Mouse (Mus musculus): ENCODE measurements at regions not wholly inside any gene's neighbourhood (a gene's known extent, or its start where the extent isn't known, plus 50 kb on each side); places are given as distances from the start of the nearest gene placed in this dataset.

DNA sequence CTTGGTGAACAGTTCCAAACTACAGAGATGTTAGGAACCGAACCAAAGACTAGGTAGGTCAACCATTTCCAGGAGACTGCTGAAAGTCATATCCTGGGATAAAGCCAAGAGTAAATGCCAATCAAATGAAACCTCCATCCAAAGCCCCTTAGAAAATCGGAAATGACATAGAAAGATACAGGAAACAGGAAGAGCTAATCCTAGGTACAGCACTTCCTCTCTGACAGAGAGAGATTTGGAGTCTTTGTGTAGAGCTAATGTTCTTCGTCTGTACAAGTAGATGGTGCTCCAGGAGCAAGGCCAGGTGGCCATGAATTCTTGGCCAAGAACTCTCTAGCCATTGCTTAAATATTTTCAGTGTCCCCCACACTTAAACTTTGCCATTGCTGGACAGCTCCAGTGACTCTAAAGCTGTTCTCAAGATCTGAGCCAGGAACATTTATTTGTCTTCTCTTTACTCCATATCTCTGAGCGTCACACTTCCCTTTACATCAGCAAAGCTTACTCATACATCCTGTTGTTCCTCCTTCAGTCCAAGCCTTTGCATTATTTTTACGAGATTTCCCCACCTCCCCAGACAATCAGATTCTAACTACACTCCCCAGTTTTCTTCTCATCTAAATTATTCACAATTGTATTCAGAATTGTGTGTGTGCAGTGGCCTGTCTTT is 199.1 kb upstream of the Zbtb20 start:
- no peak for DNase-seq

DNA sequence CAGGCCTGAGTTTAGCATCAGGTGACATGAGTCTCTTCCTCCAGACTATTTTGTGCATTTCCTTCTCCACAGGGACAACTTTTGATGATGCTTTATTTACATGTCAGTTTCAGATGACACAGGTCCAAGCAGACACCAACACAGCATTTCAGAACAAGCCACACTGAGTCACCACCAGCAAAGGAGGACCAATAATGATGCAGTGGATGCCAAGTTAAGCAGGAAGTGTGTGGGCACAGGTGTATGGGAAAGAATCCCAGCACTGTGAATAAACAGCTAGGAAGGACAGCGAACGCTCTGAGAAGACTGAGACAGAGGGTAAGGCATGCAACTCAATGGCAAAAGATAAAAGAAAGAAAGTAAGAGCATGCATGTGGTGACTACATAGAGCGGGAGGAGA is 200.7 kb upstream of the Zbtb20 start:
- no peak for DNase-seq

- no peak for DNase-seq
Observed at GRCm38 (mm10) chr16:42666601-42667000, 209.1 kb upstream of the Zbtb20 start.

GRCm38 (mm10) chr16:42651904-42652732 is 223.6 kb upstream of the Zbtb20 start:
- no peak for DNase-seq

GRCm38 (mm10) chr16:42649767-42650166 is 225.9 kb upstream of the Zbtb20 start:
- DNase-seq, result no peak

DNA sequence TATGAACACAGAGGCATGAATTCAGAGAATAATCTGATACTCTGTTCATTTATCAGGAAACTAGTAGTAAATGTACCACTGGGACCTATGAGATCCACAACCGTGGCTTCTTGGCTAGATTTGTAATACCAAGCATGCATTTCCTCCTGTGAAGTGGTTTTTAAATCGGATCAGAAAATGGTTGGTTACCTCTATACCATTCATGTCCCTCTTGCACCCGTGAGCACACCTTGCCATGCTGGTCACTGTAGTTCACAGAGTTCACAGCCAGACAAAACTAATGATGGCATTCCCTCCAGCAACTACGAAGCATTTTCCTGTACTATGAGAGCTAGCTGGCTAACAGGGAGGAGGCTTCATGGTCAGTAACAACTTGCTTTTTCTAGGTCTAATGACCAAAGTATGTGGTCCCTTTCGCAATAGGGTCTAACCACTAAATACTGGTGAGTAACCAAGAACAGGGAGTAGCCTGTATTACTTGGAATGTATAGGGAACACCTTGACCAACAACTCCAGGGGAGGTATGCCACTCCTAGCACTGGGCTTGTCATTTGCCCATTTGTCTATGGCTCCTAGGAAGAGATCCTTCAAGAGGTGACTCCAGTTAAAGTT is 227.0 kb upstream of the Zbtb20 start:
- no peak for DNase-seq

- no peak for DNase-seq
Observed at GRCm38 (mm10) chr16:42647762-42648161, 227.9 kb upstream of the Zbtb20 start.

GRCm38 (mm10) chr16:42635766-42636165 is 239.9 kb upstream of the Zbtb20 start:
- no peak for DNase-seq

- DNase-seq, result peak; percentile 10
Observed at GRCm38 (mm10) chr16:42627675-42628074, 248.0 kb upstream of the Zbtb20 start.

DNA sequence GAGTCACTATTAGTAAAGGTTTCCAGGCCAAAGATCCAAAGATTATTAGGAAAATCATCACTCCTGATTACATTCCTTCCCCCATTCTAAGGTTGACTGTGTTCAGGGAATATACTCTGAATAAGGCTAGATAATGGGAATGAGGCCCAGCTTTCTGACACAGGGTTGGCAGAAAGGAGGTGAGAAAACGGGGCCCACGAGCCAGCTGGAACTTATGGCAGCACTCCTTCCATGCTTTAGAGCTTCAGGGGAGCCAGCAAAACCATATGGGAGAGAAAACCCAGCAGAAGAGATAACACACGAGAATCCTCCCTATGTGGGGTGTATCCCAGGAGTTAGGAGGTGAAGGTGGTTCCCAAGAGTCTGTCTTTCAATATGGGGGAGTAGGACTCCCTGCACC is 259.8 kb upstream of the Zbtb20 start:
- DNase-seq, result no peak

DNA sequence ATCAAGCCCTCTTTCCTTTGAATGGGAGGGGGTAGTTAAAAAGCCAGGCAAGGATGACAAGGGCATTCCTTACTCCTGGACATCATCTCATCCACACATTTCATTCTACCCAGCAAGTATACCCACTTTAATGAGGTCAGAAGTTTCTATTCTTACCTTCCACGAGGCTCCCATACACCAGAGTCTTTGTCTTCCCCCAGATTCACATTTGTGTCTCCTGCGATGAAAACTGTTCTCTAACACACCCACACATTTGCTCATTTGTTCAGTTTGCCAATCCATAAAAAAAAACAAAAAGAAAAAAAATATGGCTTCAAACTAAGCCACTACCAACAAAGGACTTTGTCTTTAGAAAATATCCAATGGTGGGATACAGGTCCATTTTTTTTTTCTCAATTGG is 263.7 kb upstream of the Zbtb20 start:
- no peak for DNase-seq

- no peak for DNase-seq
Observed at GRCm38 (mm10) chr16:42608336-42608735, 267.3 kb upstream of the Zbtb20 start.

DNA sequence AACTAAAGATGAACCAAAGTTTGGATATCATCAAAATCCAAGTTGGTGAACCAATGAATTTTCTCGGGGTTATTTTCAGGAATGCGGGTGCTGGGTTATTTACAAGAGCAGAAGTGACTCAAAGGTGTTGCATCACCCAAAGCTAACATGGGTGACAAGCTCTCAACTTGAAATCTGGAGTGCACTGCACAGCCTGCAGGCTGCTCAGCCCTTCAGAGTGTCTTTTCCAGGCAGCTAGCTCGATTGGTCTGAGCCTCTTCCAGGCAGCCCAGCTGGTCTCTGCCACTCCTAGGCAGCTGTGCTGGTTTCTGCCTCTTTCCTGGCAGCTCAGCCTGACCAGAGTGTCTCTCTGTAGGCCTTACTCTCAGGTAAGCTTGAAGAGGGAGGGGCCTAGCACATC is 251.9 kb upstream of the Gap43 start:
- DNase-seq, result no peak

GRCm38 (mm10) chr16:42591530-42591929 is 251.1 kb upstream of the Gap43 start:
- no peak for DNase-seq

- no peak for DNase-seq
Observed at GRCm38 (mm10) chr16:42586196-42586595, 245.7 kb upstream of the Gap43 start.

DNA sequence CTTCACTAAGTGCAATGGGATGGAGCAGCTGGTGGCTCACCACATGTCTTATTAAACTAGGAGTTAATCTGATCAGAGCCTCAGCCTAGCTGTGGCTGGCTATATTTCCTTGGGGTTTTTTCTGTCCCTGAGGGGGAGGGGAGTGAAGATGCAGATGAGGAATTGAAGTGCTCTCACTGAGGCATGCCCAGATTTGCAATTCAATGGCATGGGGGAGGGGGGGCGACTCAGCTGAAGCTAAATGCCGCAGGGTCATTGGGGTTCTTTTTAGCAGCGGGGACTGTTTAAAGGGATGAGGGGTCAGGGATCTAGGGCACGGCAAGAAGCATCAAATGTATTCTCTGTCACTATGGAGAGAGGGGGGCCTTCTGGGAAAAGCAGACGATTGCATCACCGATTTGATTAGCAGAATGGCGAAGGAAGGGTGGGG is 235.1 kb upstream of the Gap43 start:
- peak; percentile 87 for DNase-seq

GRCm38 (mm10) chr16:42574978-42575377 is 234.5 kb upstream of the Gap43 start:
- no peak for DNase-seq

- no peak for DNase-seq
Observed at GRCm38 (mm10) chr16:42570246-42570996, 230.0 kb upstream of the Gap43 start.

DNA sequence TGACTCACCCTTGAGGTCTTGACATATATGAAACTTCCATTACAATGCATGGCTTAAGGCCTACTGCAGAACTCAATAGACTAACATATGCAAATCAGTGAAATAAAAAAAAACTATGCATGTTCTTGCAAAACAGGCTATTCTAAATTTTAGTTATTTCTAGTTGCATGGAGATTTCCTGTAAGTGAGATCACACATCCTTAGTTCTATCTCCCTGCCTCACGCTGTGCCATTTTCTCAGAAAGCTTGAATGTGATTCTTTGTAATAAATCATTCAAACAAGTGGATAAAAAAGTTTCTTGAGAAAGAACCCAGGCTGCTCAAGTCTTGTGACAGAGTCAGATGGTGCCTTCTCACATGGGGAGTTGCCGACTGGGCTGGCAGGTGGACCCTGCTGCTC is 228.9 kb upstream of the Gap43 start:
- no peak for DNase-seq

DNA sequence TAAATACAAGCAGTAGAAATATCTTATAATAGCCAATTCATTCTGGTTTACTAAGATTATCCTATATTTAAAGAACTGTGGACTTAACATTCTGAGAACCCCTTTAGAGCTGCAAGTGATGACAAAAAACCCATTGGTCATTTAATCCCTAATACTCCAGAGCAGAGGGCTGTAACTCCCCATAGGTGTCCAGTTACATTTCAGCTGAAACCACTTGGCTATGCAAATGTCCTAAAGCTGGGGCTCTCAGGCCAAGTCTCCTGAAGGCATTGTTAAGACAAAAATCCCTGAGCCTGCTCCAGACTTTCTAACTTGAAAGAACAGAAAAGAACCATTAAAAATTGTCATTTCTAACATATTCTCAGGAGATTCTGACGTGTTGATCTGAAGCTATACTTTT is 209.1 kb upstream of the Gap43 start:
- no peak for DNase-seq

- DNase-seq, result peak; percentile 11
Observed at GRCm38 (mm10) chr16:42546229-42547163, 206.0 kb upstream of the Gap43 start.

DNA sequence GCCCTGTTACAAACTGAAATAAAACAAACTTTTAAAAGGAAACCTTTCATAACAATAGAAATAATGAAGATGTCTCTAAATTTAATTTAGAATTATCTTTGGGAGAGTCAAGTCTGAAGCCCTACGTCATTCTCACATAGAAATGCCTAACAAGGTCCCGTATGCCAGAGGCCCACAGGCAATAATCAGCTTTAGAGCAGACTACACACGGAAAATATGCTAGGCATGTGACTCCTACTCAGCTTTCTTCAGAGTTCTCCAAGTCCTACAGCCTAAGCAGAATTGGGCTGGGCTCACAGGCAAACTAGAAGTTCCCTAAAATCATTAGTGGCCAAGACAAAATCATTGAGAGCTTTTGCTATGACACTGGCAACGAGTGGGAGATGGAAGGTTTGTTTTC is 176.9 kb upstream of the Gap43 start:
- DNase-seq, result no peak
